8 mouse cellular contexts compared by ENCODE assay signal in the genomic region with DNA sequence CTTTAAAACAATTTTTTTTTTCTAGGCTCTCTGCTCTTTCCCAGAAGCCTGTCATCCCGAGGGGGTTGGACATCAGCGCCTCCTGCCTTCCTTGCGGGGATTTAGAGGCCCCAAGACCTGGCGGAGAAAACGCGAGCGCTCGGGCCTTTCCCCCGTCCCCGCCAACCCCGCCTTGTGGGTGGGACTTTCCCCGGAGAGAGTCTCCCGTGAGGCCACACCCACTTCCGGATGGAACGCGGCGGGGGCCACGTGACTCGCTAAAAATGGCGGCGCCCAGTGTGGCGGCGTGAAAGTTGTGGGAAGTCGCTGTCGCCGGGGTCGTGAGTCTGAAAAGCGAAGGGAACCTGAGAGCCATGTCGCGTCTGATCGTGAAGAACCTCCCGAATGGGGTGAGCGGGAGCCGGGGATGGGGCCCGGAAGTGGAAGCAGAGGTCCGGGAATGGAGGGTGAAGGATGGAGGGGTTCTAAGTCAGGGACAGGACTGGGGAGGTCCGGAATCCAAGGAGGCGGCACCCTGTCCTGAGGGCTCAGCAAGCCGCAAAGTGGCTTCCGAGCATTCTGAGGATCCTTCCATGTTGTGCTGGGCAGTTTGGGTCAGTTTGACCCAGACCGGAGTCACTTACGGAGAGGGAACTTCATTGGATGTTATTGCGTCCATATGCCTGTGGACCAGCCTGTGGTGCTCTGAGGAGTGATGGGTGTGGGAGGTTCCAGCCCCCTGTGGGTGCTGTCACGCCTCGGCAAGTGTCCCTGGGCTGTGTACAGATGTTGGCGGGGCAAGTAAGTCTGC. TPM values are rescaled to one million over a fixed set of nuclear protein-coding genes. Genes with fewer than 3 reads are reported as not detected.
A peak's percentile ranks its signal among the peaks of the same experiment; 100 is the strongest.
DNase-seq lines count a peak whose midpoint lies in the region; ATAC-seq and TF ChIP-seq lines count a peak whose summit lies in the region.

TSS of gene Rbm19 (plus strand) at position 205 of the 790 bp plus-strand sequence.

- under 1% methylated on average over 46 of the region's 46 CpGs for WGBS in heart, embryonic 12.5 days
- under 1% methylated on average over 46 of the region's 46 CpGs for WGBS in kidney, postnatal 0 days
- WGBS in liver, embryonic 11.5 days, result under 1% methylated on average over 46 of the region's 46 CpGs
- under 1% methylated on average over 46 of the region's 46 CpGs for WGBS in stomach, embryonic 14.5 days

- H3K9ac ChIP-seq in heart, embryonic 12.5 days, result peak within 1 kb of the TSS; percentile 79
- peak within 1 kb of the TSS; percentile 70 for H3K9ac ChIP-seq in kidney, postnatal 0 days (ENCODE audit: low read depth, low read length)
- peak within 1 kb of the TSS; percentile 69 for H3K9ac ChIP-seq in liver, embryonic 11.5 days (ENCODE audit: low read depth, low read length)
- H3K9ac ChIP-seq in stomach, embryonic 14.5 days (replicated peaks; ENCODE audit: low read depth, low read length), result peak within 1 kb of the TSS; percentile 58

- H3K27me3 ChIP-seq in heart, embryonic 12.5 days (replicated peaks), result 0 out of 2 replicates have a peak, but pooled peaks cover 5% of the 10 kb centered on the region
- H3K27me3 ChIP-seq in kidney, postnatal 0 days (ENCODE audit: insufficient read depth, low read length), result no peaks in the 10 kb centered on the region
- 0 out of 2 replicates have a peak, but pooled peaks cover 3% of the 10 kb centered on the region for H3K27me3 ChIP-seq in liver, embryonic 11.5 days (replicated peaks; ENCODE audit: control insufficient read depth, insufficient read depth, low read length)
- no peaks in the 10 kb centered on the region for H3K27me3 ChIP-seq in stomach, embryonic 14.5 days (ENCODE audit: control insufficient read depth, insufficient read depth, low read length)

- ATAC-seq in erythroblast, adult 5-6 weeks (replicated peaks; ENCODE audit: low FRiP score, poor library complexity, severe bottlenecking), result peak; percentile 100
- peak; percentile 92 for ATAC-seq in heart, embryonic 12.5 days (ENCODE audit: insufficient number of reproducible peaks, low FRiP score)
- ATAC-seq in kidney, postnatal 0 days (replicated peaks; ENCODE audit: low FRiP score, low read depth), result peak; percentile 88
- ATAC-seq in liver, embryonic 11.5 days (replicated peaks; ENCODE audit: low FRiP score), result peak; percentile 87
- peak; percentile 87 for ATAC-seq in stomach, embryonic 14.5 days (ENCODE audit: insufficient number of reproducible peaks, insufficient read depth, low FRiP score, low read depth)

- H3K36me3 ChIP-seq in heart, embryonic 12.5 days, result peaks cover 30% of the 10 kb centered on the region
- H3K36me3 ChIP-seq in kidney, postnatal 0 days (ENCODE audit: insufficient read depth, low read length), result peaks cover 10% of the 10 kb centered on the region
- H3K36me3 ChIP-seq in liver, embryonic 11.5 days (ENCODE audit: control insufficient read depth, insufficient read depth, low read length), result peaks cover 11% of the 10 kb centered on the region; the same call in 1 of the 2 replicates
- H3K36me3 ChIP-seq in stomach, embryonic 14.5 days (ENCODE audit: control insufficient read depth, insufficient read depth, low read length), result peaks cover 16% of the 10 kb centered on the region

- peaks cover 7% of the 10 kb centered on the region for H3K4me1 ChIP-seq in heart, embryonic 12.5 days (replicated peaks)
- peaks cover 6% of the 10 kb centered on the region; the same call in 1 of the 2 replicates for H3K4me1 ChIP-seq in kidney, postnatal 0 days (replicated peaks; ENCODE audit: insufficient read depth, low read length)
- no peaks in the 10 kb centered on the region for H3K4me1 ChIP-seq in liver, embryonic 11.5 days (replicated peaks; ENCODE audit: control insufficient read depth, insufficient read depth, low read length)
- H3K4me1 ChIP-seq in stomach, embryonic 14.5 days (ENCODE audit: control insufficient read depth, insufficient read depth, low read length), result 0 out of 2 replicates have a peak, but pooled peaks cover 3% of the 10 kb centered on the region

- H3K9me3 ChIP-seq in heart, embryonic 12.5 days (replicated peaks), result no peaks in the 10 kb centered on the region
- no peaks in the 10 kb centered on the region for H3K9me3 ChIP-seq in kidney, postnatal 0 days (replicated peaks; ENCODE audit: low read length)
- no peaks in the 10 kb centered on the region for H3K9me3 ChIP-seq in liver, embryonic 11.5 days (ENCODE audit: control insufficient read depth, low read length)
- no peaks in the 10 kb centered on the region for H3K9me3 ChIP-seq in stomach, embryonic 14.5 days (ENCODE audit: control insufficient read depth, low read depth, low read length)

- peak; percentile 62 for TF ChIP-seq CTCF in kidney, postnatal 0 days (IDR thresholded peaks at IDR 0.05; ENCODE audit: low read depth)

- H3K4me3 ChIP-seq in heart, embryonic 12.5 days, result peak within 1 kb of the TSS; percentile 92
- peak within 1 kb of the TSS; percentile 87 for H3K4me3 ChIP-seq in kidney, postnatal 0 days (replicated peaks; ENCODE audit: low read depth, low read length)
- H3K4me3 ChIP-seq in liver, embryonic 11.5 days (ENCODE audit: low read depth, low read length), result peak within 1 kb of the TSS; percentile 87
- peak within 1 kb of the TSS; percentile 87 for H3K4me3 ChIP-seq in stomach, embryonic 14.5 days (ENCODE audit: low read depth, low read length)

- peak within 1 kb of the TSS; percentile 88 for H3K4me2 ChIP-seq in heart, embryonic 12.5 days
- peak within 1 kb of the TSS; percentile 86 for H3K4me2 ChIP-seq in kidney, postnatal 0 days (ENCODE audit: low read length)
- peak within 1 kb of the TSS; percentile 94 for H3K4me2 ChIP-seq in liver, embryonic 11.5 days
- H3K4me2 ChIP-seq in stomach, embryonic 14.5 days (replicated peaks; ENCODE audit: low read depth, low read length), result peak within 1 kb of the TSS; percentile 86

- peak; percentile 96 to 97 for DNase-seq in B cell, adult 2 months
- DNase-seq in brain, adult 2 months (ENCODE audit: low read depth, low spot score), result peak; percentile 96
- peak; percentile 95 for DNase-seq in kidney, postnatal 0 days (ENCODE audit: low spot score)
- peak; percentile 89 for DNase-seq in liver, embryonic 11.5 days (ENCODE audit: low spot score)
- DNase-seq in naive thymus-derived CD4-positive, alpha-beta T cell, adult 2 months (ENCODE audit: low read depth), result peak; percentile 94

- H3K27ac ChIP-seq in heart, embryonic 12.5 days (ENCODE audit: poor library complexity, severe bottlenecking), result 0 out of 2 replicates have a peak within 1 kb of the TSS, but pooled peaks have one; percentile 1
- 0 out of 2 replicates have a peak within 1 kb of the TSS, but pooled peaks have one; percentile 25 for H3K27ac ChIP-seq in kidney, postnatal 0 days
- H3K27ac ChIP-seq in liver, embryonic 11.5 days (ENCODE audit: low read depth, low read length), result peak within 1 kb of the TSS; percentile 11; the same call in 1 of the 2 replicates
- H3K27ac ChIP-seq in stomach, embryonic 14.5 days (ENCODE audit: low read length), result no peak within 1 kb of the TSS

RNA-seq across cellular contexts. Expression of gene Rbm19, which starts in this region (rescaled TPM):
- total RNA-seq in erythroblast, adult 5-6 weeks (2015; ENCODE audit: low replicate concordance), result 2.1 and 4.0 TPM in 2 replicates
- total RNA-seq in erythroblast, adult 5-6 weeks (2017; ENCODE audit: low replicate concordance), result 3.3 and 4.6 TPM in 2 replicates
- 21.9 and 22.8 TPM in 2 replicates for polyA plus RNA-seq in heart, embryonic 12.5 days (2016; fragmentation: Nextera tagmentation; extraction: Ambion mirVana)
- 16.6 and 17.7 TPM in 2 replicates for polyA plus RNA-seq in kidney, postnatal 0 days (2015; fragmentation: Nextera tagmentation; extraction: Ambion mirVana)
- 31.8 and 35.1 TPM in 2 replicates for polyA plus RNA-seq in liver, embryonic 11.5 days (2014; fragmentation: Nextera tagmentation; extraction: Ambion mirVana)
- 21.6 and 22.4 TPM in 2 replicates for polyA plus RNA-seq in stomach, embryonic 14.5 days (2014; fragmentation: Nextera tagmentation; extraction: Ambion mirVana)
